12 mouse cellular contexts compared by ENCODE assay signal in genomic region chr7:123218620-123219019, GRCm38 (mm10). TPM values are rescaled to one million over a fixed set of nuclear protein-coding genes. Genes with fewer than 3 reads are reported as not detected.
DNase-seq lines count a peak whose midpoint lies in the region; ATAC-seq lines count a peak whose summit lies in the region.
"Had no signal": no experiment of that assay in that cellular context is flagged by ENCODE, and none has a peak within 500 bp of the region (broad histone marks: within the 10 kb centered on the region; RNA-seq: fewer than 3 reads in every experiment).

No protein-coding gene starts in this region.

- WGBS in neural tube, embryonic 13.5 days: 36% methylated on average over 6 of the region's 6 CpGs

- no peak for DNase-seq in neural tube, embryonic 10.5 days (ENCODE audit: extremely low spot score, low spot score)
- peak; percentile 31 to 48 for DNase-seq in frontal cortex, postnatal 10 days (ENCODE audit: low spot score in 2 of 2)
- DNase-seq in left cerebral cortex, adult 18-20 months (ENCODE audit: low spot score in 2 of 2): peak; percentile 20 to 32
- peak; percentile 61 for DNase-seq in telencephalon, adult 2 months (ENCODE audit: low read depth, low spot score)
- DNase-seq in heart, postnatal 10 days: no peak
- DNase-seq in c-Kit-positive CD71-positive TER-119-positive erythroid progenitor cells, embryonic 14.5 days (ENCODE audit: low spot score): no peak
- DNase-seq: cerebellum, postnatal 14 days; lung, postnatal 4 days; thymus, adult 2 months had no signal

- no peaks in the 10 kb centered on the region for H3K27me3 ChIP-seq in neural tube, embryonic 13.5 days

- no peak overlapping the region for H3K9ac ChIP-seq in neural tube, embryonic 13.5 days

- no peak overlapping the region for H3K4me3 ChIP-seq in neural tube, embryonic 13.5 days

- H3K4me1 ChIP-seq in neural tube, embryonic 13.5 days (replicated peaks): peaks cover 7% of the 10 kb centered on the region

- no peak overlapping the region for H3K4me2 ChIP-seq in neural tube, embryonic 13.5 days

- H3K27ac ChIP-seq in neural tube, embryonic 13.5 days (replicated peaks): no peak overlapping the region

- intact Hi-C loops in heart, postnatal 10 days (cut with DNase I): no loop called here

- no peaks in the 10 kb centered on the region for H3K36me3 ChIP-seq in neural tube, embryonic 13.5 days

- ATAC-seq in neural tube, embryonic 13.5 days (ENCODE audit: low read depth): peak; percentile 67

- H3K9me3 ChIP-seq in neural tube, embryonic 13.5 days: no peaks in the 10 kb centered on the region

RNA-seq across cellular contexts. Expression of gene Slc5a11, which starts 4.0 kb away (rescaled TPM):
- polyA plus RNA-seq in neural tube, embryonic 13.5 days (2015; fragmentation: Nextera tagmentation; extraction: Ambion mirVana): 0.77 TPM in 1 of 2 replicates, not detected in the other
- total RNA-seq in left cerebral cortex, adult 18-20 months (2021): under 1 TPM; 0.26 to 0.47 TPM
- total RNA-seq in heart, postnatal 10 days (2021): not detected
- total RNA-seq: gastrocnemius, adult 18-20 months had no signal
- polyA plus RNA-seq: limb, embryonic 11.5 days had no signal

Comparison
In these comparisons a context has a peak if more than half of its experiments do, and no peak if none do; other contexts are left out.
1. DNase-seq: peak in frontal cortex, postnatal 10 days (2 of 2), left cerebral cortex, adult 18-20 months (2 of 2) and telencephalon, adult 2 months (single experiment); none in neural tube, embryonic 10.5 days (single experiment), heart, postnatal 10 days (0 of 2) and c-Kit-positive CD71-positive TER-119-positive erythroid progenitor cells, embryonic 14.5 days (single experiment).